Mouse (Mus musculus): ENCODE data around the gene Aox1.

- TF ChIP-seq EP300 (IDR thresholded peaks at IDR 0.05) = no peak
- no peak for TF ChIP-seq CTCF (IDR thresholded peaks at IDR 0.05)
Measured at GRCm38 (mm10) chr1:58097338-58097737, 67.6 kb downstream of the Aox1 start.

Data from lung, postnatal 0 days (tissue).